Mouse (Mus musculus): ENCODE results near the gene Rsrc2. TPM values are rescaled to one million over a fixed set of nuclear protein-coding genes. Genes with fewer than 3 reads are reported as not detected.
"Not testable (repeated sequence)": the region's sequence is repeated elsewhere in the genome, so short reads cannot be mapped to it uniquely, and the experiment has no call there.

The Rsrc2 gene
- polyA plus RNA-seq, 1 experiment: 245 TPM

- WGBS: 4% methylated on average over 7 of the region's 7 CpGs
- Histone ChIP-seq H3K4me3 (ENCODE audit: insufficient read depth, low read depth, low read length) (peak overlapping the region; percentile 20; the same call in 1 of the 2 replicates), H3K27ac (ENCODE audit: insufficient read depth, low read depth, low read length) (no peak overlapping the region), H3K4me1 (ENCODE audit: control insufficient read depth, insufficient read depth, low read length) (0 out of 2 replicates have a peak, but pooled peaks cover 3% of the 10 kb centered on the region)
- TF ChIP-seq CTCF (IDR thresholded peaks at IDR 0.05; ENCODE audit: insufficient read depth, low read depth, low read length): no peak
- no peak for TF ChIP-seq POLR2A (IDR thresholded peaks at IDR 0.05; ENCODE audit: insufficient read depth, low read depth, low read length)
Measured at GRCm38 (mm10) chr5:123747604-123748003, 1.6 kb downstream of the Rsrc2 start.

- TF ChIP-seq CTCF (IDR thresholded peaks at IDR 0.05; ENCODE audit: insufficient read depth, low read depth, low read length) (no peak), POLR2A (IDR thresholded peaks at IDR 0.05; ENCODE audit: insufficient read depth, low read depth, low read length) (no peak)
- Histone ChIP-seq H3K4me1 (ENCODE audit: control insufficient read depth, insufficient read depth, low read length) (0 out of 2 replicates have a peak, but pooled peaks cover 3% of the 10 kb centered on the region), H3K27ac (ENCODE audit: insufficient read depth, low read depth, low read length) (no peak overlapping the region), H3K4me3 (ENCODE audit: insufficient read depth, low read depth, low read length) (no peak overlapping the region)
Measured at GRCm38 (mm10) chr5:123746253-123746652, 3.0 kb downstream of the Rsrc2 start.

- 64% methylated on average over 2 of the region's 2 CpGs for WGBS
- Histone ChIP-seq H3K4me3 (ENCODE audit: insufficient read depth, low read depth, low read length) (no peak overlapping the region), H3K27ac (ENCODE audit: insufficient read depth, low read depth, low read length) (no peak overlapping the region), H3K4me1 (ENCODE audit: control insufficient read depth, insufficient read depth, low read length) (0 out of 2 replicates have a peak, but pooled peaks cover 3% of the 10 kb centered on the region)
- no peak for TF ChIP-seq CTCF (IDR thresholded peaks at IDR 0.05; ENCODE audit: insufficient read depth, low read depth, low read length)
- TF ChIP-seq POLR2A (IDR thresholded peaks at IDR 0.05; ENCODE audit: insufficient read depth, low read depth, low read length): no peak
Measured at GRCm38 (mm10) chr5:123744358-123744757, 4.9 kb downstream of the Rsrc2 start.

GRCm38 (mm10) chr5:123730981-123731380, 18.2 kb downstream of the Rsrc2 start:
- Histone ChIP-seq H3K4me1 (ENCODE audit: control insufficient read depth, insufficient read depth, low read length) (no peaks in the 10 kb centered on the region), H3K4me3 (ENCODE audit: insufficient read depth, low read depth, low read length) (no peak overlapping the region), H3K27ac (ENCODE audit: insufficient read depth, low read depth, low read length) (no peak overlapping the region)
- 96% methylated on average over 2 of the region's 2 CpGs for WGBS
- TF ChIP-seq CTCF (IDR thresholded peaks at IDR 0.05; ENCODE audit: insufficient read depth, low read depth, low read length) (no peak), POLR2A (IDR thresholded peaks at IDR 0.05; ENCODE audit: insufficient read depth, low read depth, low read length) (no peak)

- WGBS: 89% methylated on average over 7 of the region's 7 CpGs
- not testable (repeated sequence) for H3K4me1 ChIP-seq (ENCODE audit: control insufficient read depth, insufficient read depth, low read length); H3K4me3 ChIP-seq (ENCODE audit: insufficient read depth, low read depth, low read length); H3K27ac ChIP-seq (ENCODE audit: insufficient read depth, low read depth, low read length)
Measured at GRCm38 (mm10) chr5:123723816-123724215, 25.4 kb downstream of the Rsrc2 start.

GRCm38 (mm10) chr5:123720328-123721311, 28.6 kb downstream of the Rsrc2 start, which contains the start of gene Zcchc8:
Gene Zcchc8 (minus strand): TSS chr5:123721100.
- WGBS: under 1% methylated on average over 83 of the region's 83 CpGs
- Histone ChIP-seq H3K27ac (ENCODE audit: insufficient read depth, low read depth, low read length) (peak within 1 kb of the TSS; percentile 86), H3K4me3 (ENCODE audit: insufficient read depth, low read depth, low read length) (peak within 1 kb of the TSS; percentile 78), H3K4me1 (ENCODE audit: control insufficient read depth, insufficient read depth, low read length) (peaks cover 6% of the 10 kb centered on the region; the same call in 1 of the 2 replicates)
- TF ChIP-seq POLR2A (IDR thresholded peaks at IDR 0.05; ENCODE audit: insufficient read depth, low read depth, low read length) (no peak), CTCF (IDR thresholded peaks at IDR 0.05; ENCODE audit: insufficient read depth, low read depth, low read length) (no peak)

GRCm38 (mm10) chr5:123714622-123715021, 34.6 kb downstream of the Rsrc2 start:
- TF ChIP-seq CTCF (IDR thresholded peaks at IDR 0.05; ENCODE audit: insufficient read depth, low read depth, low read length): no peak
- TF ChIP-seq POLR2A (IDR thresholded peaks at IDR 0.05; ENCODE audit: insufficient read depth, low read depth, low read length): no peak
- Histone ChIP-seq H3K27ac (ENCODE audit: insufficient read depth, low read depth, low read length) (no peak overlapping the region), H3K4me1 (ENCODE audit: control insufficient read depth, insufficient read depth, low read length) (peaks cover 6% of the 10 kb centered on the region; the same call in 1 of the 2 replicates), H3K4me3 (ENCODE audit: insufficient read depth, low read depth, low read length) (no peak overlapping the region)
- 90% methylated on average over 4 of the region's 4 CpGs for WGBS

- Histone ChIP-seq H3K27ac (ENCODE audit: insufficient read depth, low read depth, low read length) (no peak overlapping the region), H3K4me3 (ENCODE audit: insufficient read depth, low read depth, low read length) (no peak overlapping the region), H3K4me1 (ENCODE audit: control insufficient read depth, insufficient read depth, low read length) (peaks cover 6% of the 10 kb centered on the region; the same call in 1 of the 2 replicates)
- 91% methylated on average over 6 of the region's 6 CpGs for WGBS
- TF ChIP-seq CTCF (IDR thresholded peaks at IDR 0.05; ENCODE audit: insufficient read depth, low read depth, low read length): no peak
- no peak for TF ChIP-seq POLR2A (IDR thresholded peaks at IDR 0.05; ENCODE audit: insufficient read depth, low read depth, low read length)
Measured at GRCm38 (mm10) chr5:123713782-123714181, 35.4 kb downstream of the Rsrc2 start.

GRCm38 (mm10) chr5:123709571-123709970, 39.6 kb downstream of the Rsrc2 start:
- TF ChIP-seq CTCF (IDR thresholded peaks at IDR 0.05; ENCODE audit: insufficient read depth, low read depth, low read length) (no peak), POLR2A (IDR thresholded peaks at IDR 0.05; ENCODE audit: insufficient read depth, low read depth, low read length) (no peak)
- Histone ChIP-seq H3K27ac (ENCODE audit: insufficient read depth, low read depth, low read length) (no peak overlapping the region), H3K4me3 (ENCODE audit: insufficient read depth, low read depth, low read length) (no peak overlapping the region), H3K4me1 (ENCODE audit: control insufficient read depth, insufficient read depth, low read length) (no peaks in the 10 kb centered on the region)
- WGBS: 82% methylated on average over 4 of the region's 4 CpGs

Measured in olfactory bulb, adult 2 months (tissue).